Mouse (Mus musculus) retina, adult 2 months (tissue): ENCODE measurements around the gene Ncf4.
A peak's percentile ranks its signal among the peaks of the same experiment; 100 is the strongest.
"Not testable (repeated sequence)": the region's sequence is repeated elsewhere in the genome, so short reads cannot be mapped to it uniquely, and the experiment has no call there.

ENCODE experiments used
- DNase-seq: peaks from one replicate; pipeline ENCODE4 v3.0.0-alpha.2; 2012; ENCODE audit warnings: low read depth, low spot score

The Ncf4 gene

GRCm38 (mm10) chr15:78248410-78248809 is 3.8 kb downstream of the Ncf4 start:
- no peak for DNase-seq

- peak; percentile 16 for DNase-seq
Measured at GRCm38 (mm10) chr15:78254751-78255150, 10.2 kb downstream of the Ncf4 start.

GRCm38 (mm10) chr15:78256602-78257259 is 12.1 kb downstream of the Ncf4 start:
- not testable (repeated sequence) for DNase-seq

- peak; percentile 32 for DNase-seq
Measured at GRCm38 (mm10) chr15:78257326-78258050, 12.9 kb downstream of the Ncf4 start.

GRCm38 (mm10) chr15:78258246-78258865 is 13.8 kb downstream of the Ncf4 start:
- no peak for DNase-seq

- no peak for DNase-seq
Measured at GRCm38 (mm10) chr15:78260668-78261333, 16.2 kb downstream of the Ncf4 start.

- no peak for DNase-seq
Measured at GRCm38 (mm10) chr15:78263286-78263685, 18.7 kb downstream of the Ncf4 start.

- no peak for DNase-seq
Measured at GRCm38 (mm10) chr15:78267441-78267840, 22.8 kb downstream of the Ncf4 start.

GRCm38 (mm10) chr15:78267865-78268264 is 23.3 kb downstream of the Ncf4 start:
- no peak for DNase-seq

- no peak for DNase-seq
Measured at GRCm38 (mm10) chr15:78271208-78271607, 26.6 kb downstream of the Ncf4 start.

GRCm38 (mm10) chr15:78278308-78278707 is 33.7 kb downstream of the Ncf4 start:
- DNase-seq, result no peak

GRCm38 (mm10) chr15:78287941-78288340 is 43.3 kb downstream of the Ncf4 start:
- no peak for DNase-seq

- DNase-seq, result not testable (repeated sequence)
Measured at GRCm38 (mm10) chr15:78289775-78290174, 45.2 kb downstream of the Ncf4 start.

GRCm38 (mm10) chr15:78293228-78293627 is 48.6 kb downstream of the Ncf4 start:
- DNase-seq, result not testable (repeated sequence)

GRCm38 (mm10) chr15:78293716-78294115 is 49.1 kb downstream of the Ncf4 start:
- DNase-seq, result no peak

- no peak for DNase-seq
Measured at GRCm38 (mm10) chr15:78298558-78298957, 54.0 kb downstream of the Ncf4 start.

- DNase-seq, result no peak
Measured at GRCm38 (mm10) chr15:78299641-78300040, 55.0 kb downstream of the Ncf4 start.

GRCm38 (mm10) chr15:78300773-78301172 is 56.2 kb downstream of the Ncf4 start:
- DNase-seq, result no peak

- no peak for DNase-seq
Measured at GRCm38 (mm10) chr15:78302718-78303117, 58.1 kb downstream of the Ncf4 start.

GRCm38 (mm10) chr15:78303665-78304233 is 59.1 kb downstream of the Ncf4 start:
- no peak for DNase-seq

- DNase-seq, result no peak
Measured at GRCm38 (mm10) chr15:78305341-78305933, 60.8 kb downstream of the Ncf4 start, which contains the start of gene Csf2rb2. Gene Csf2rb2, minus strand, starts transcription at chr15:78305721.
